Mouse (Mus musculus): ENCODE measurements around the gene Atxn2. TPM values are rescaled to one million over a fixed set of nuclear protein-coding genes. Genes with fewer than 3 reads are reported as not detected.
"Not testable (repeated sequence)": the region's sequence is repeated elsewhere in the genome, so short reads cannot be mapped to it uniquely, and the experiment has no call there.

Gene Atxn2
- total RNA-seq, 1 experiment: 58.0 TPM

DNA sequence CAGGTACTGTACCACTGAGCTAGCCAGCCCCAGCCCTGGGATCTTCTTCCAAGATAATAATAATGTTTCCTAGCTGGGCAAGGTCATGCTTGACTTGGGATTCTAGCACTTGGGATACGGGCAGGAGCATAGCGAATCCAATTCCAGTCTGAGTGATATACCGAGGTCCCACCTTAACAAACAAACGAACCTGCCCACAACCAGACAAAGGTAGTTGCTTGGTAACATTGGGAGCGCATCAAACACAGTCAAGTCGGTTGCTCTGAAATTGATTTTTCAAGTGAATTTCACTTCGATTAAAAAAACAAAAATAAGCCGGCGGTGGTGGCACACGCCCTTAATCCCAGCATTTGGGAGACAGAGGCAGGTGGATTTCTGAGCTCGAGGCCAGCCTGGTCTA is 135.2 kb downstream of the Atxn2 start:
- in situ Hi-C loops (cut with MboI; ENCODE audit: low sequenced_read_pairs in 2 of 2, unreplicated experiment in 2 of 2): no loop called here
- Histone ChIP-seq H3K27ac (ENCODE audit: insufficient read depth, low read depth, low read length, poor library complexity, severe bottlenecking) (no peak overlapping the region), H3K4me1 (ENCODE audit: control insufficient read depth in 2 of 2, insufficient read depth in 2 of 2, low read length in 2 of 2, poor library complexity in 1 of 2) (peaks cover 2 to 16% of the 10 kb centered on the region in 2 experiments; a peak in 3 of 4 replicates), H3K9ac (ENCODE audit: insufficient read depth, low read depth, low read length, poor library complexity, severe bottlenecking) (peak overlapping the region; percentile 24; the same call in 1 of the 2 replicates), H3K4me3 (ENCODE audit: insufficient read depth in 1 of 2, low read depth in 1 of 2, low read length in 2 of 2, poor library complexity in 1 of 2, severe bottlenecking in 1 of 2) (peak overlapping the region; percentile 34 to 59; a peak in 3 of 4 replicates), H3K9me3 (ENCODE audit: control insufficient read depth, insufficient read depth, low read depth, low read length) (no peaks in the 10 kb centered on the region), H3K36me3 (ENCODE audit: control insufficient read depth, insufficient read depth, low read length, poor library complexity, severe bottlenecking) (no peaks in the 10 kb centered on the region; the same call in 1 of the 2 replicates)
- DNase-seq (ENCODE audit: low read depth, low spot score): no peak
- no peak for TF ChIP-seq ZNF384 (IDR thresholded peaks at IDR 0.05; ENCODE audit: low read depth, low read length)
- no peak for TF ChIP-seq MAFK (IDR thresholded peaks at IDR 0.05; ENCODE audit: insufficient read depth, low read depth, low read length)
- TF ChIP-seq HCFC1 (IDR thresholded peaks at IDR 0.05; ENCODE audit: borderline replicate concordance, insufficient read depth, low read length): no peak
- TF ChIP-seq ZC3H11A (IDR thresholded peaks at IDR 0.05; ENCODE audit: borderline replicate concordance, low read depth, low read length): no peak
- TF ChIP-seq CHD2 (IDR thresholded peaks at IDR 0.05; ENCODE audit: low read depth, low read length): no peak

DNA sequence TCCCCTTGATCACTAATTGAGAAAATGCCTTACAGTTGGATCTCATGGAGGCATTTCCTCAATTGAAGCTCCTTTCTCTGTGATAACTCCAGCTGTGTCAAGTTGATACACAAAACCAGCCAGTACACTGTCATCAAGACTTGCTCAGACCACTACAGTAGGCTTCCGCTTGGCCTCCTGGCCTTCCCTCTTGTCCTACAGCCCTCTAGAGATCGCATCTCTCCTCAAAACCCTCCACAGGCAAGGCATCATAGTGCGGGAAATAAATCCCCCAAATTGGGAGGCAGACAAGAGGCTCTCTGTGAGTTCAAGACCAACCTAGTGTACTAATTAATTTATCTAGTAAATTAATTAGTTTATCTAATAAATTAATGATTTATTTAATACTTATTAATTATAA is 136.1 kb downstream of the Atxn2 start:
- H3K9ac ChIP-seq (ENCODE audit: insufficient read depth, low read depth, low read length, poor library complexity, severe bottlenecking); in situ Hi-C loops (cut with MboI; ENCODE audit: low sequenced_read_pairs in 2 of 2, unreplicated experiment in 2 of 2); H3K4me3 ChIP-seq (ENCODE audit: insufficient read depth in 1 of 2, low read depth in 1 of 2, low read length in 2 of 2, poor library complexity in 1 of 2, severe bottlenecking in 1 of 2); H3K27ac ChIP-seq (ENCODE audit: insufficient read depth, low read depth, low read length, poor library complexity, severe bottlenecking); H3K9me3 ChIP-seq (ENCODE audit: control insufficient read depth, insufficient read depth, low read depth, low read length); DNase-seq (ENCODE audit: low read depth, low spot score); H3K36me3 ChIP-seq (ENCODE audit: control insufficient read depth, insufficient read depth, low read length, poor library complexity, severe bottlenecking): not testable (repeated sequence)
- H3K4me1 ChIP-seq (ENCODE audit: control insufficient read depth in 2 of 2, insufficient read depth in 2 of 2, low read length in 2 of 2, poor library complexity in 1 of 2): peaks cover 4 to 20% of the 10 kb centered on the region in 2 experiments; a peak in 3 of 4 replicates

DNA sequence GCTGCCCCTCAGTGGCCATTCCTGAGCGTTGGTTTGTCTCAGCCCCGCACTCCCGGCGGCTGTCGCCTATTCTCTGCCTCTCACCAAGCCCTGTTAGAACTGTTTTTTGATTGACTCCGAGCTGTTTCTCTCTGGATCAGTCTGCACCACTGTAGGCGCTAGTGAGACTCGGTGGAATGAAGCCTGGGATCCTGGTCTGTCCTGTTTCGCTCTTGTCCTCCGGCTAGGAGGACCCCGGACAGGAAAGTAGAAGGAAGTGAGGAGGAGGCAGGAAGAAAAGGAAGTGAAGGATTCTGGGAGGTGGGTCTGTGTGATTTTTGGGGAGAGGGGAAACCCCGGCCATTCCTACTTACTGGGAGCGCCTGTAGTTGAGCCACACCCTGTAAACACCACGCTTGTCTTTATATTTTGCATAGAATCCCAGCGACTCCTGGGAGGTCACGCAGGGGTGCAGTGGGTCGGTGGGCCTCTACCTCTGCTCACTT is 136.9 kb downstream of the Atxn2 start:
- H3K9ac ChIP-seq (ENCODE audit: insufficient read depth, low read depth, low read length, poor library complexity, severe bottlenecking): peak overlapping the region; percentile 62
- H3K36me3 ChIP-seq (ENCODE audit: control insufficient read depth, insufficient read depth, low read length, poor library complexity, severe bottlenecking): peaks cover 3% of the 10 kb centered on the region; the same call in 1 of the 2 replicates
- TF ChIP-seq HCFC1 (IDR thresholded peaks at IDR 0.05; ENCODE audit: borderline replicate concordance, insufficient read depth, low read length) (no peak), CHD2 (IDR thresholded peaks at IDR 0.05; ENCODE audit: low read depth, low read length) (no peak), MAFK (IDR thresholded peaks at IDR 0.05; ENCODE audit: insufficient read depth, low read depth, low read length) (no peak), ZC3H11A (IDR thresholded peaks at IDR 0.05; ENCODE audit: borderline replicate concordance, low read depth, low read length) (no peak), ZNF384 (IDR thresholded peaks at IDR 0.05; ENCODE audit: low read depth, low read length) (no peak)
- peak overlapping the region; percentile 37; the same call in 1 of the 2 replicates for H3K27ac ChIP-seq (ENCODE audit: insufficient read depth, low read depth, low read length, poor library complexity, severe bottlenecking)
- H3K4me1 ChIP-seq (ENCODE audit: control insufficient read depth in 2 of 2, insufficient read depth in 2 of 2, low read length in 2 of 2, poor library complexity in 1 of 2): peaks cover 4 to 20% of the 10 kb centered on the region in 2 experiments; a peak in 3 of 4 replicates
- in situ Hi-C loops (cut with MboI; ENCODE audit: low sequenced_read_pairs in 2 of 2, unreplicated experiment in 2 of 2): no loop called here
- H3K4me3 ChIP-seq (ENCODE audit: insufficient read depth in 1 of 2, low read depth in 1 of 2, low read length in 2 of 2, poor library complexity in 1 of 2, severe bottlenecking in 1 of 2): peak overlapping the region; percentile 65 to 87
- no peaks in the 10 kb centered on the region for H3K9me3 ChIP-seq (ENCODE audit: control insufficient read depth, insufficient read depth, low read depth, low read length)
- DNase-seq (ENCODE audit: low read depth, low spot score): no peak

DNA sequence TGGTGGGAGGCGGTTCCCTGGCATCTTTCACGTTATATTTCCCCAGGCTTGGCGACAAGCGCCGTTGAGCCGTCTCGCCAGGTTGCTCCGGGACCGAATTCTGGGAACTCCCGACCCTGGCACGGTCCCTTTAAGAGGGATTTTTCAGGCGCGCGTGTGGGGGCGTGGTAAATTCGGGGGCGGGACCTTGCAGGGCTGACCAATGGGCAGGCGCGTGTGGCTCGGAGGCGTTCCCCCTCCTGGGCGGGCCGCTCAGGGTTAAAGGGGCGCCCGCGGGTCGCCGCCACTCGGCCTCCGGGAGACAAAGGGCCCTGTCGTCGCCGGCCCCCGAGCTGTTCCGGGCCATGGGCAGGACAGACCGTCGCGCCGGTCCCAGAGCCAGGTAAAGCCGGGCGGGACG is 137.6 kb downstream of the Atxn2 start, which contains the start of gene Pheta1:
TSS of gene Pheta1 (plus strand) at position 242 of the 400 bp plus-strand sequence.
- DNase-seq (ENCODE audit: low read depth, low spot score): peak; percentile 87
- H3K4me1 ChIP-seq (ENCODE audit: control insufficient read depth in 2 of 2, insufficient read depth in 2 of 2, low read length in 2 of 2, poor library complexity in 1 of 2): peaks cover 2 to 13% of the 10 kb centered on the region in 2 experiments; a peak in 3 of 4 replicates
- peak within 1 kb of the TSS; percentile 72 for H3K9ac ChIP-seq (ENCODE audit: insufficient read depth, low read depth, low read length, poor library complexity, severe bottlenecking)
- peaks cover 3% of the 10 kb centered on the region; the same call in 1 of the 2 replicates for H3K36me3 ChIP-seq (ENCODE audit: control insufficient read depth, insufficient read depth, low read length, poor library complexity, severe bottlenecking)
- H3K27ac ChIP-seq (ENCODE audit: insufficient read depth, low read depth, low read length, poor library complexity, severe bottlenecking): peak within 1 kb of the TSS; percentile 37; the same call in 1 of the 2 replicates
- H3K9me3 ChIP-seq (ENCODE audit: control insufficient read depth, insufficient read depth, low read depth, low read length): no peaks in the 10 kb centered on the region
- TF ChIP-seq CHD2 (IDR thresholded peaks at IDR 0.05; ENCODE audit: low read depth, low read length) (no peak), MAFK (IDR thresholded peaks at IDR 0.05; ENCODE audit: insufficient read depth, low read depth, low read length) (no peak), HCFC1 (IDR thresholded peaks at IDR 0.05; ENCODE audit: borderline replicate concordance, insufficient read depth, low read length) (no peak; the same call in 1 of the 2 replicates), ZC3H11A (IDR thresholded peaks at IDR 0.05; ENCODE audit: borderline replicate concordance, low read depth, low read length) (no peak), ZNF384 (IDR thresholded peaks at IDR 0.05; ENCODE audit: low read depth, low read length) (no peak)
- in situ Hi-C loops (cut with MboI; ENCODE audit: low sequenced_read_pairs in 2 of 2, unreplicated experiment in 2 of 2): no loop called here
- peak within 1 kb of the TSS; percentile 83 to 87 for H3K4me3 ChIP-seq (ENCODE audit: insufficient read depth in 1 of 2, low read depth in 1 of 2, low read length in 2 of 2, poor library complexity in 1 of 2, severe bottlenecking in 1 of 2)
